Mouse (Mus musculus) lung, postnatal 0 days (tissue): ENCODE measurements around the gene Traf3ip1.
A peak's percentile ranks its signal among the peaks of the same experiment; 100 is the strongest.

Source experiments
- CTCF ChIP-seq: IDR thresholded peaks from 2 replicates; pipeline ENCODE4 v1.5.1; 2016; ENCODE audit warnings: antibody characterized with exemption, mild to moderate bottlenecking
- EP300 ChIP-seq: IDR thresholded peaks from 2 replicates; pipeline ENCODE4 v1.6.1; 2016; ENCODE audit warnings: antibody characterized with exemption, mild to moderate bottlenecking, control low read depth

DNA sequence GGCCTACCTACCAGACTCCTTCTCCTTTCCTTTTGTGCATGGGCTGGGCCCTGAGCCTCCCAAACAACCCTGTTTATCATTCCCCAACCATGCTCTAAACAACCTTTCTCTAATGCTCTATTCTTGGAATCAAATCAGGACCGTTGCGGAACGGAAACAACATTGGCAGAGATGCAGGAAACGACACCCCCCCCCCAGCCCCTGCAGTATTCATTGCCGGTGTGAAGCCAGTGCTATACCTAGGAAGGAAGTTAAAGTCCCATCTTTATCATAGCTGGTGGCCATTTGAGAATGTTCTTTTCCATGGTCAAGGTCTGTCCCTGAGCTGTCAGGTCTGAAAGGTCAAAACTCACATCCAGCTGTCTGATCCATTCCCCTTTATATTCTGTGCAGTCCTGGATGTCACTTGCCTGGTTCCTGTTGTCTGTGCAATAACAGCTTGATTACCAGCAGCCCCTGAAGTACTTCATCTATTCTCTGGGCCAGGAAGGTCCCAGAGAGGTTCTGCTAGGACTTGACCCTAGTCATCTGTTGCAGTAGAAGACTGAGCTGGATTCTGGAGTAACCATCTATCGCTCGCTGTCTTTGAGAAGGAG lies 11.7 kb upstream of the Traf3ip1 start:
- TF ChIP-seq EP300 = peak; percentile 40; the same call in 1 of the 2 replicates
- TF ChIP-seq CTCF = no peak
